Mouse (Mus musculus) spleen, embryonic (tissue): ENCODE measurements at regions not wholly inside any gene's neighbourhood (a gene's known extent, or its start where the extent isn't known, plus 50 kb on each side); places are given as distances from the start of the nearest gene placed in this dataset.

Source experiments
- CTCF ChIA-PET: fragments of 350-600 bp; sonication (Branson Sonifier 250); formaldehyde crosslinking; loops from one replicate; lab custom pipeline; 2022; lab: Charles Lee

DNA sequence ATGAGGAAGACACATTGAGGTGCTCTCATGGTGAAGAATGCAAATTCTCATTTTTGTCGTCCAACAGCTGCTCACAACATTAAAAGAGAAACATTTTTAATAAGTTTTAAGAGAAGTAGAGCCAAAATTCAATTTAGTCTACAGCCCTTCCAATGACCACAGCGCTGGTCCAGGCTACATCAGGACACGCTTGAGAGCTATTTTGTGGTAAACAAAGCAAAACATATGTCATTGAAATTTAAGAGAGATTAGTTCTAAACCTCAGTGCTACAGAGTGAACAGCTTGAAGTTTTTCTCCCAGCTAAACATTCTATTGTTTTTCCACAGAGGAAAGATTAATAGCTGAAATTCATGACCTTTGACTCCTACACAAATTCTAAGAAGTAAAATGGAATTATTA lies 1820.8 kb upstream of the Acvr2a start:
- CTCF ChIA-PET: interaction anchor here (0.6 kb wide), 1 partner anchor 12 kb away, joined by 7 read pairs; no protein-coding TSS in a partner anchor

GRCm38 (mm10) chr2:46992672-46993071 lies 1821.2 kb upstream of the Acvr2a start:
- CTCF ChIA-PET: no interaction called here

DNA sequence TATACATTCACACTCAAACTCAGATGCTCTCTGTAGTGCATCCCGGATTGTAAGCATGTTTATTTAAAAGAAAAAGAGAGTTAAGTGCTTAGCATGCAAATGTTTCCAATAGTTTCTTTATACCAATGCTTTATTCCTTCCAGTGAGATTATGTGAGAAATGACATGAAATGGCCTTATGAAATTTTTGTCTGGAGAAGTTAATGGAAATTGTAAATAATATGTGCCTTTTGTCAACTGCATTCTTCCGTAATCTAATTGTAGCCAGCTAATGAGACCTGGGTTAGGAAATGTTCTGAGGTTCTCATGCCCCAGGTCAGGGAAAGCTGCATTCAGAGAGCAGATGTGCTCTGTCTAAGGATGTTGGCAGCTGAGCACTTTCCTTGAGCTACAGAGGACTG lies 1827.2 kb upstream of the Acvr2a start:
- CTCF ChIA-PET: no interaction called here

GRCm38 (mm10) chr2:46985915-46986672 lies 1827.8 kb upstream of the Acvr2a start:
- CTCF ChIA-PET: no interaction called here

GRCm38 (mm10) chr2:46940628-46941530 lies 1823.7 kb upstream of the Zeb2 start:
- CTCF ChIA-PET: interaction anchor here (0.6 kb wide), 1 partner anchor 18 kb away, joined by 8 read pairs; no protein-coding TSS in a partner anchor

DNA sequence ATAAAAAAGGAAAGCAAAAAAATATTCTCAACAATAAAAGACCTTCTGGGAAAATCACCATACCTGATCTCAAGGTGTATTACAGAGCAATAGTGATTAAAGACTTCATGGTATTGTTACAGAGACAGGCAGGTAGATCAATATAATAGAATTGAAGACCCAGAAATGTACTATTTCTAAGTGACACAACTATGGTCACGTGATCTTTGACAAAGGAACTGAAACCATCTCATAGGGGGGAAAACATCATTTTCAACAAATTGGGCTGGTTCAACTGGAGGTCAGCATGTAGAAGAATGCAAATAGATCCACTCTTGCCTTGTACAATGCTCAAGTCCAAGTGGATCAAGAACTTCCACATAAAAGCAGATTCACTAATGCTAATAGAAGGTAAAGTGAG lies 1815.6 kb upstream of the Zeb2 start:
- CTCF ChIA-PET: no interaction called here

GRCm38 (mm10) chr2:46924189-46924588 lies 1807.0 kb upstream of the Zeb2 start:
- CTCF ChIA-PET: no interaction called here

DNA sequence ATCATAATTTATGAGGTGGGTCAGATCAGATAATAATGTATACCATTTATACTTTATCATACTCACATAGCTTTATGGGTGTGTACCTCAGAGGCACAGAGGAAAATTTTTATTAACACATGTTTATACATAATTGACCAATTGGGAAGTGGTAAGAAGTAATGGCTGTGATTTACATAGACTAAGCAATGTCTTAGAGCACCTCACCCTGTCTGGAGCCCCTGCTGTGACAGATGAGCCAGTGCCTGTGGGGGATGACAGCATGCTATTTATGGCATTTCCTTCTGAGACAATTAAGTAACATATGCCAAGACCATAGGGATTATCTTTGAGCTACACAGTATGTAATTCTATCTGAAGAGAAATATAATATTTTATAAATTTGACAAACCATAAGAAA lies 1796.3 kb upstream of the Zeb2 start:
- CTCF ChIA-PET: interaction anchor here (0.8 kb wide), 1 partner anchor 51 kb away, joined by 6 read pairs; no protein-coding TSS in a partner anchor

DNA sequence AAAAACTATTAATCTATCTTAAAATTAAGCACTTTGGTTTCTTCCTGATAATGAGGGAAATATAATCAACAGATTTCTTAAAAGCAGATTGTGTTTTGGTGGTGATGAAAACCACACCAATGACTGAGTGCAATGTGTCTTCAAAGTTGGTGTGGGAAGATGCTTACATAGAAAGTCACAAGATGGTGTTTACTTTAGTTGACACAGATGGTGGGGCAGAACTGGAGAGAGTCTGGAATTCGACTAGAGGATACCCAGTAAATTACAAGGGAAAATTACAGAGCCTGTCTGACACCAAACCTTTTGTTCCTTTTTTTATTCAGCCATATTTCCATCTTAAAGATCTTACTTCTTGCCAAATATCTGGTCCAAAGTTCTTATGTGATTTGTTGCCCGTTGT lies 1766.0 kb upstream of the Zeb2 start:
- CTCF ChIA-PET: no interaction called here

- CTCF ChIA-PET: no interaction called here
Measured at GRCm38 (mm10) chr2:46870772-46871171, 1753.6 kb upstream of the Zeb2 start.
